Mouse (Mus musculus) telencephalon, adult 2 months (tissue): ENCODE measurements around the gene Atp7a.
A peak's percentile ranks its signal among the peaks of the same experiment; 100 is the strongest.

ENCODE experiments used
- DNase-seq: peaks from one replicate; pipeline ENCODE4 v3.0.0-alpha.2; 2011; ENCODE audit warnings: low read depth, low spot score

Atp7a gene

DNA sequence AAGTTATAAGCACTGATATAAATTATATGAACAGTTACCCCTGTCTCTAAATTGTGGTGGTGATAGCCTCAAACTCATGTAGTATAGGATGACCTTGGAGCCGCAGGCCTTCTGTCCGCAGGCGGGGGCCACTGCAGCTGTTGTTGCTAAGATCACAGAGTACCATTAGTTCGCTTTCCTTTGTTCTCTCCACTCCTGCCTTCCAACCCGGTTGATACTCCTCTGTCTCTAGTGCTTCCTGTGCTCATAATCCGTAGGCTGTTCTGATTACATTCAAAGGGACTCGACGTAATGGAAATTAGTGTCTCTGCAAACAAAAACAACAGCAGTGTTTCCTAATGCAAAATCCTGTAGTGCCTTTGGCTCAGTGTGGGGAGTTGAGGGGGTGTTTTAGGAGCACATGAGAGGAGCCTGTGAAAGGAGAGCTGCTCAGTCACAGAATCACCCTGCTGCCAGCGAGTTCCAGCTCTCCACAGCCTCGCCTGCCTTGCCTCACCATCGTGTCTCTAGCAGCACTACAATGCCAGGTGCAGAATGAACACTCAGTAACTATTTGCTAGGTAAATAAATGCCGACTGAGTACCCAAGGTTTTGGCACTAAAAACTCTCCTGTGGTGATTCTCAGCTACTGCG, 53.9 kb downstream of the Atp7a start:
- DNase-seq = peak; percentile 3

DNA sequence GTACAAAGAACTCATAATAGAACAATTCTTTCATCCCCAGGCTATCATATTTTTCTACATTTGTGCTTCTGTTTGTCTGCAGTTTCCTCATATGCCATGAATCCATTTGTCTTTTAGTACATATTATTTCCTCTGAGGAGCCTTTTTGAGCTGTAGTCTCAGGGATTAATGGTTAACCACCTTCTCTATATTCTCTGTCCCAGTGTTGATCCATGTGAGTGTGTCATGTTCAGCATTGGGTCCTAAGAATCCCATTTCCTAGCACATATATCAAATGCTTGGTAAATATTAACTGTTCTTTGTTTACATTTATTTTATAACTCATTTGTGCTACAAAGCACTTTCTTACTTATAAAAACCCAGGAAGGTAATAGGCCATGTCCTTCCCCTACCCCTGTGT, 55.4 kb downstream of the Atp7a start:
- DNase-seq = no peak

DNA sequence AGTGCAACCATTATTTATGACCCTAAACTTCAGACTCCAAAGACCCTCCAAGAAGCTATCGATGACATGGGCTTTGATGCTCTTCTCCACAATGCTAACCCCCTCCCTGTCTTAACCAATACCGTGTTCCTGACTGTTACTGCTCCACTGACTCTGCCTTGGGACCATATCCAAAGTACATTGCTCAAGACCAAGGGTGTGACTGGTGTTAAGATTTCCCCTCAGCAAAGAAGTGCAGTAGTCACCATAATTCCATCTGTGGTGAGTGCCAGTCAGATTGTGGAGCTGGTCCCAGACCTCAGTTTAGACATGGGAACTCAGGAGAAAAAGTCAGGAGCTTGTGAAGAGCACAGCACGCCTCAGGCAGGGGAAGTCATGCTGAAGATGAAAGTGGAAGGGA, 58.1 kb downstream of the Atp7a start:
- no peak for DNase-seq

DNA sequence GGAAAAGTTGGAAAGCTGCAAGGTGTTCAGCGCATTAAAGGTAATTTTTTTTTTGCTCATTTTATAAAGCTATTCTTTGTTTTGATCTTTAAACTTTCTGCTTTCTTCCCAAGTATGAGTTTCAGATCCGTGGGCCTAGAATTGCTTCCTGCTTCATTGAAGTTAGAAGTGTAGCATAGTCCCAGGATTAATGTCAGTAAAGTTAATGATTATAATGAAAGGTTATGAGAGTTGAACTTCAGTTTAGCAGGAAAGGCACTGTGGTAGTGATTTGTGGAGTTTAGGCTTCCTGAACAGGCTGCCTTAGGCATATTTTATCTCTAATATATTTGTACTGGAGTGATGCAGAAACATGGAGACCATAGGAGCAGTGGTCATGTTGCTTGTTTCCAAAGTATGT, 58.5 kb downstream of the Atp7a start:
- DNase-seq = no peak

DNA sequence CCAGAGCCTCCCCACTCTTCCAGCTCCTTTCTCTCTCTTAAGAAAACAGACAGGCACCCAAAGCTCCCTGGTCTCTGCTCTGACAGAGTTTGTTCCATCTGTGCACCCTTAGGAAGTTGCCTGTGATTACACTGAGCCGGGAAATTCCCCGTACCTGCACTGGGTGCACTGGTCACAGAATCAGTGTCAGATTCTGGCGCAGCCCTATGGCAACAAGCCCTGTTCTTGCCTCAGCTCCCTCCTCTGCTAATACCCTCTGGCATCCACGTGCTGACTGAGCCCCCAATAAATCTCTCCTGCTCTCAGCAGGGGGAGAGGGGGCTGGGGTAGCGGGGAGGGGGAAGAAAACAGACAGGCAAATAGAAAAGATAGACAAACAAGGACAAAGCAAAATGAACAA, 65.9 kb downstream of the Atp7a start:
- no peak for DNase-seq

DNA sequence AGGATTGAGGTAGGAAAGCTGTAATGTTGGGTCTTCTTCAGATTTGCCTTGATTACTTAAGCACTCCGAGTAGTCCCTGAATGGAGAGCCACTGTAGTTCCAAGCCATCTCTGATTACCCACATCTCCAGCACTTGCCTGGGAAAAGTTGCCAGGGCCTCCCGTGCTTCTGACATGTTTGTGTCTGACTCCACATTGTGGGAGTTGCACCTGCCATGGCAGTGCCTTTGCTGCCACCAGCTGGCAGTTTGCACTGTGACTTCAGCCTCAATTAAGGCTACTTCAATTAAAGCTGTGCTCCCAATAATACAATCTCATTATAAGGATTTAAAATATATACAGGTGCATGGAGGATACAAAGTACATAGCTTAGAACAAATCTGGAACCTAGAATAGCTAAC, 78.4 kb downstream of the Atp7a start:
- DNase-seq = no peak

DNA sequence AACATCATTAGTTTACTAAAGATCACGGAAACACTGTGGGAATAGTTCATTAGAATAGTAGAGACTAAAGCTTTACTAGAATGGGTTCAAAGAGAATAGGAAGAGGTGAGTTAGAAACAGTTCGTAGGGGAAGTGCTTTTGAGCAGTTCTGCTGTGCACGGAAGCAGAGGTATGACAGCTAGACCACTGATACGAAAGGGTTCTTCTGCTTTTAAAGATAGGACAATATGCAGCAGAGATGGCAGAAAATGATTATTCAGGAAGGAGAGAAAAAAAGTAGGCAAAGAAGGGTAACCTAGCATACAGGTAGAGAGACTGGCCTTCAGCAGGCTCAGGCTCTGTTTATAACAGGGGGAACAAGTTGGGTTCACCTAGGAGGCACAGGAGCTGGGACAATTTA, 86.8 kb downstream of the Atp7a start:
- DNase-seq = no peak

DNA sequence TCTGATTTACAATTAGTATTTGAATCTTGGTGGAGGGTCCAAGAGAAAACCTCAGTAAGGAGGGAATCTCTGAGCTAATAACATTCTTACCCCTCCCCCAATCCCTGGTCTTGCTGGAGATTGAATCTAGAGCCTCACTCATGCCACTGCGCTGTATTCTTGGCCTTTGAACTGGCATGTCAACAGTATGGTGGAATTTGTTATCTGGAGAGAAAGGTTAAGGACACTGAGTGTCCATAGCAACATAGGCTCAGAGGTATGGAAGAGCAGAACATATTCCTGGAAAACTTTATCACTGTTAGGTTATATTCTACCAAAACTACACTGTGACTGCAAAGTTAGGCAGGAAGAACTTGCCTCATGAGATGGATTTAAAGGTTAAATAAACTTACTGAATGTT, 87.6 kb downstream of the Atp7a start:
- no peak for DNase-seq

DNA sequence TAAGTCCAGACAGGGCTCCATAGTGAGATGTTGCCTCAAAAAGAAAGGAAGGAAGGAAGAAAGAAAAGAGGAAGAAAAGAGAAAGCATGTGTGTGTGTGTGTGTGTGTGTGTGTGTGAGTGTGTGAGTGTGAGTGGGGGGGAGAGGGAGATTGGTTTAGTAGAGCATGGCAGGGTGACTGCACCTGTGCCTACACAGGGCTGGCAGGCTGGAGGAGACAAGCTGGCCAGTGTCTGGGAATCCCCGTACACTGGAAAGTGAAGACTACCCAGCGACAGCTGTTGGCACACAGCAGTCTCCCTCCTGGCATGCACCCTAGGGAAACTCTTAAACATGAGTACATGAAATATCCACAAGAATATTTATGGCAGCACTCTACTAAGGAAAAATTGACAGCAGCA, 95.7 kb downstream of the Atp7a start:
- no peak for DNase-seq

DNA sequence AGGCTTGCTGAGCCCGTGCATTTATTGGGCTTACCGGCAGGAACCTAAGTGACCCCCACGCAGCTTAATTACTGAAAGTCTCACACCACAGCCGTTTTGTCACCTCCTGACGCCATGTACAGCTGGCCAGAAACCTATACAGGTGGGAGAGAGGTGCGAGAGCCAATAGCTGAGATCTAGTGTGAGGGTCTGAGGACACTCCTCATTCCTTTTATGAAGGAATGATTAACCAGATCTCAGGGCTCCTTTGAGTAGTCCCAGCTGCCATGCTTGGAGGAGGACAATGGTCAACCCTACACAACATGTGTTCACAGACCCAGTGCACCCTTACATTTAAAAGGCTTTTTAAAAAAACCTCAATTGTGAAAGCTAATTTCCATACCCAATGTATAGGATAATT, 101.2 kb downstream of the Atp7a start:
- no peak for DNase-seq

DNA sequence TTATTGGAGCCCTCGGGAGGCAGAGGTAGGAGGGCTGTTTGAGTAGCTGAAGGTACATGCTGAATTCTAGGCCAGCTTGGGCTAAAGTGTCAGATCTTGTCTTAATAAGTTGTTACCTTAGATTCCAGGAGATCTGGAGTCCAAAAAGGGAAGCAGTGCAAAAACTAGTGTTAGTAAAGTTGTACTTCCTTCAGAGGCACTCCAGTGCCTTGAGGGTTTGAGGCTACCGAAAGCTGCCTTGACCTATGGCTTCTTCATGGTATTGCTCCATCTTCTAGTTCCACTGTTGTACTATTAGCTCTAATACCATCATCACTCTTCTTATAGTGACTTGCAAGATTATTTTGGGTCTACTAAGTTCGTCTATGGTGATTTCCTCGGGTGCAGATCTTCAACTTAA, 102.8 kb downstream of the Atp7a start:
- no peak for DNase-seq

DNA sequence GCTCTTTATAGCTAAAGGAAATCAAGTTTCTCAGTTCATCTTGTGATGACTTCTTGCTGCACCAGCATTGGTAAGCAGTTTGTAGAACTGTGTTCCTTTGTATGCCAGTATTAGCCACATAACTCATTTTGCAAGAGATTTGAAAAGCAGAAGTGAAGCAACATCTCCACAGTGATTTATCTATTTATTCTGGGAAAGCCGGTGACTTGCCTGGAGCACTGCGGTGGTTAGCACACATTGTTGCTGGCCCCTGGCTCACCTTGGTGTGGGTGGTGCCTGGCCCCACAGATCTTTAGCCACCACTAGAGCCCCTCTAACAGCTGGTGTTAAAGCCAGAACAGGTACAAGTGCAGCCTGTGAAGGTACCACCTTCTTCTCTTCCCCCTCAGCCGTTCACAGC, 107.8 kb downstream of the Atp7a start:
- DNase-seq = no peak

DNA sequence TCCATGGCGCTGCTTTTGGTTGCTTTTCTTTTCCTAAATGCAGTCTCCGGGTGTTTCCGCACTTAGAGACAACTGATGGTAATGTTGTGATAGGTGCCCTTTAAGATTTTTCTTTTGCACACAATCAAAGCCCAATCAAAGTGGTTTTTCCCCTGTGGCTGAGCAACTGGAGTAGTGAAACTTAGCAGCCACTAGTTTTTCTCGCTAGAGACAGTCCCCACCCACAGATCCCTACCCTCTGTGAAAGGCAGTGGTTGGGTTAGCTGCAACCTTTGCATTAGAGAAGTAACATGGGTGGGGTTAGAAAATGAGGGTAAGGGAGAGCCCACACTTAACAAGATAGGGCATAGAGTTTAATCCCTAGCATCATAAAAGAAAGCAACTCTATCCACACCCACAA, 108.4 kb downstream of the Atp7a start:
- DNase-seq = no peak

DNA sequence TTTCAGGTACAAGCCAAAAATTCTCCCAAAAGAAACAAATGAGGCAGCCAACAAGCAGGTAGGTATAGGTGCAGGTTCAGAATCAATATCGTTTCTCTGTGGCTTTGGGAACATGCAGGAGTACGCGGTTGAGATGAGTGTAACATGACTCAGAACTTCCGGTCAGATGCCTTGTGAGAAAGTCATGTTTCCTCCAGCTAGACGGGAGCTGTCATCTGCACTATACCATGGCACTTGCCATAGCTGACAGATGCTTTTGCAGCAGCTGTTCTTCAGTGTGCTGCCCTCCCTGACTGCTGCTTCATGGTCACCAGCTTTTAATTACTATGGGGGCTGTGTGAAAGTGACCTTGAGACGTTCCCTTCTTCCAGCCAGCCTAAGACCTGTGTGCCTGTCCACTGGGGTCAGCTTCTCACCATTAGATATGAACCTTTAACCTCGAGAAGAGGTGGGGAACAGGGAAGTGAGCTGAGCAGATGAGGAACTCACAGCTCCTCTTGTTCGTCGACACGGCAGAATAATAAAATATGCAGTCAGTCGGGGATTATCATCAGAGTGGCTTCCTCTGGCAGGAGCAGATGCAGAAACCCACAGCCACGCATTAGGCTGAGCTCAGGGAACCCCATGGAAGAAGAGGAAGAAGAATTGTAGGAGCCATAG, 109.0 kb downstream of the Atp7a start:
- no peak for DNase-seq

DNA sequence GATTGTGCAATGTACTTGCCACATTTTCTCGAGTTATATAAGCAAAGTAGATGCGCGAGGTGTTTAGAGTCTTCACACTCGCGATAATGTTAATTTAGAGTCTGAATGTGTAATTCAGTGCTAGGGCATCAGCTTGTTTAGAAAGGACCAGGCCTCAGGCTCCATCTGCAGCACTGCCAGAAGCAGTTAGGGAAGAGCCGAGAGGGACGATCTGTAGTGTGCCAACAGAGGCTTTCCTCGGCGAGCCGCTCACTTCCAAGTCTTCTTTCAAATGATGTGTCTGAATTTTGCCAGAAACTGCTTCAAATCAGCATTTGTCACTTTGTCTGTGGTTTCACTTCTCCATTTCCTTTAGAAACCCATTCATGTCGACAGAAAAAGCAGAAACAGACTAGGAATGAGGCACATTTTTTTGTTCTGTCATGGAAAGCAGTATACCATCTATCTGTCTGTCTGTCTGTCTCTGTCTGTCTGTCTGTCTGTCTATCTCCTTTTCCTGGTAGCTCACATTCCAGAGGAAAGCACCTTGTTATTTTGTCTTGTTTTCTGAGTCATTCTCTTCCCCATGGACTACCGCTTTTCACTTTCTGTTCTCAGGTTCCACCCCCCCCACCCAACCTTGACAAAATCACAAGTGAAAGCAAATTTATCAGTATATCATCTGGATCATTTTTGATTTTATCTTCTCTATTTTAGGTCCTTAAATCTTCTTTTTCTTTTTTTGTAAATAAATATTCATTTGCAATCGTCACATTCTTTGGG, 112.4 kb downstream of the Atp7a start:
- DNase-seq = peak; percentile 26

DNA sequence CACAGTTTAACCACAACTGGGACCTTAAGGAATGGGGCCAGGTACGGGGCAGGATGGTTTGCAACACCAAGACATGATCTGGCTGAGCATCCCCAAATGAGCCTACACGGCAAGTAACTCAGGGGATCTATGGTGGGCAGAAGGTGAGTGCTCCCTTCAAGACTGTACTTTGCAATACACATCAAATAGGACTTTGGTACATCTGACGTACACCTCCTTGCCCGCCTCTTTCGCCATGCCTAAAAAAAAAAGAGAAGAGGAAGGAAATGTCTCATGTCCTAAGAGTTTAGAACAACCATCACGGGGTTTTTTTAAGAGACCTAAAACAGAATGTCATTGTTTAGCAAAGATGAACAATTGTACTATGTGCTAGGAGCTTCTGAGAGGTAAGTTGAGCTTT, 115.9 kb downstream of the Atp7a start, which contains the start of gene Tlr13:
Tlr13 (plus strand) TSS at position 269 of the 400 bp plus-strand sequence.
- DNase-seq = no peak

DNA sequence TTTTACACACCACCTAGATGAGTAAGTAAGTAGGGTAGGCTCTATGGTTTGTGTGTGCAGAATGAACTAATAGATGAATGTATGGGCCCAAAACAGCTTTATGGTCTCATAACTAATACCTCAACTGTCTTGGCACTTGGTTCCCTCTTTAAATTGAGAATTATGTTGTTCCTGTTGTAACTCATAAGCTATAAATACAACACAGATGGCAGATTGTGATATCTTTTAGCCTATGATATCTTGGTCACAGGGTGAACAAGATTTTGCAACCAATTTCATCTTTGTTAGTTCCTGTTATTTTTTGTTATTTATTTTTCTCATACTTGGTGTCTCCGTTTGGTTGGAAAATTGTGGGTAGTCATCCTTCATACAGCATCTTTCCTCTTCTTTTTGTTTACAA, 121.1 kb downstream of the Atp7a start:
- no peak for DNase-seq

DNA sequence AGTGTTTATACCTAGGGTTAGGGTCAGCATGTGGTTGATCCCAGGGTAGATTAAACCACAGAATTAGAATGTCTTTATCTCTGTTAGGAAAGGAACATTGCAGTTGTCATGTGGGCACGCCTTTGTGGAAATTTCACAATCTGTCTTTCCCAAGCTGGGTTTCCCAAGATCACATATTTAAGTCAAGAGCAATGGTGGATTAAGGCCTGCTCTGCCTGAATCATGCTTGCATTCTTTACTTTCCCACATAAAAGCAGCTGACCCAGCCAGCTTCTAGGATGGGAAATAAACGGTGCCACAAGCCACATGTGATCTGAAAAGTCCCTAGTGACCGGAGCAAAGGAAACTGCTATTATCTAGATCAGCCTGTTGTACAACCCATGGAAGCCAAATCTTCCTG, 122.4 kb downstream of the Atp7a start:
- no peak for DNase-seq

DNA sequence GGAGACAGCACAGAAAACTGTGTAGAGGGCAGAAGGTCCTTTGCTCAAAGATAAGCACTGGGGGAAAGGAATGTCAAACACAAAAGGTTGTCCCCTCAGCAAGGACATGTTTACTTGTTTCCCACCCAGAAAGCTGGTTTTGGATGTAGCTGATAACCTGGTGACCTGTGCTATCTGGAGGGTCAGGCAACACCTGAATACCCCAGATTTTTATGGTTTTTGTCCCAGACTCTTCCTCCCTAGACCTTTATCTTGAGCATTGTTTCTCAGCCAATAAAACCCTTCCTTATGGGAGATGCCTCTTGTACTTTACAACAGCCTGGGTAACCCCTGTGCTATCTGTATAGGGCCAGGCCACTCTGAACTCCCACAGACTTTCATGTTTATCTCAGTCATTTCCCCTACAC, 127.1 kb downstream of the Atp7a start:
- DNase-seq = no peak

DNA sequence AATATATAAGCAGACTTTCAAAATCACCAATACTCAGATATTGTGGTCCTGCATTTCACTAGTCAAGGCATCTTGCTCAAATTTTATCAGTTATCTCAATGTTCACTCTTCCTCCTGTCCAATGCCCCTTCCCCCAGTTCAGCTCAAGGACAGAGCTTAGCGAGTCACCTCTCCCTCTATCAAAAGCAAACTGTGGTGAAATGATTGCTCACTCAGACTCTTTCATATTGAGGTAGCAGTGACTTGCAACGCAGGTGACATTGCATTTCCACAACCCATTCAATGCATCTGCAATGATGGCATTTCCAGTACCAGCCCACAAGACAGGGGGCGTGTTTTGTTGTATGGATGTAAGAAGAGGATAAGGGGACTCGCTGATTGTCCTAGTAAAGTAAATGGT, 128.8 kb downstream of the Atp7a start:
- DNase-seq = no peak

DNA sequence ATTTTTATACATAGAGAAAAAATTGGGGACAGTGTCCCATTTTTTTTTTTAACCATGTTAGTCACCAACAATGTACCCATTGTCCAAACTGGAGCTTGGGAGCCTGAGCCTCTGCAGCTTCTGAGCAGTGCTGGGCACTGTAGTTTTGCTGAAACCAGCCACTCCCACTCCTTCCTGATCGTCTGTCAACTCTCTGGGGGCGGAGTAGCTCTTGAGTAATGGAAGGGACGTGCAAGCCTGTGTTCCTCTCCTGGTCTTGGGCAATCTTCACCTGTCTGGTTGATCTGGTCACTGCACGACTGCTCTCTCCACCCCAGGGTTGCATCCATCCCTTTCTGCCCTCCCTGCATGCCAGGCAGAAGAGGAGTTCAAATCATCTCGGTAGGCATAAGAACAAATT, 136.9 kb downstream of the Atp7a start:
- no peak for DNase-seq

DNA sequence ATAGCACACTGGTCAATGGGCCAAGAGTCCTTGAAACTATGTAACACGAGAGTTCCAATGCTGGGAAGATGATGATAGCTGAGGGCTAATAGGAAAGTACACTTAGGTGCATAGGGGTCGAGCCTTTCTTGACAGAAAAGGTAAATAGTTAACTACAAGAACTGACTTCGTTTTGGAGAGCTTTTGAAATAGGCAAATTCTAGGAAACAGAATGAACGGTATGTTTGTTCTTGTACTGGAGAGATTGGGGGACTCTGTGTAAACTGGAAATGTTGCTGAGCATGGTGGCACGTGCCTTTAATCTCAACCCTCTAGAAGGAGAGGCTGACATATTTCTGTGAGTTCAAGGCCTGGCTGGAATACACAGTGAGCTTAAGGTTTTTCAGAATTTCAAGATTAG, 137.5 kb downstream of the Atp7a start:
- DNase-seq = no peak

DNA sequence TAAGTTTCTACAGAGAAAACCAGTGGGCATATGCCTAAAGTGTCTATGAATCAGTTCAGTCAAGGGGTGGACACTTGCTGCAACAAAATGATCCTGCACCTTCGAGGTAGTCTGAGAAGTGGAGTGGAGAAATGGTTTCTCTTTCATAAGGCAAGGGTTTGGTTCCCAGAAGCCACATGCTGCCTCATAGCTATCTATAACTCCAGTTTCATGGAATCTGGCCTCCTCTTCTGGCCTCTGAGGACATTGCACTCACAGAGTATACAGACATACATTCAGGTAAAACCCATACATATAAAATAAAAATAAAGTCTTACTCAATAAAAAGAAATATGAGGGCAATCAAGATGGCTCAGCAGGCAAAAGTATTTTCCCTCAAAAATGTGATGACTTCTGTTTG, 138.0 kb downstream of the Atp7a start:
- DNase-seq = no peak
